Mouse (Mus musculus) CD8-positive naive resting alpha-beta T cell, adult 2 months (primary cell): ENCODE data around the gene Fbxl18.
"Not testable (repeated sequence)": the region's sequence is repeated elsewhere in the genome, so short reads cannot be mapped to it uniquely, and the experiment has no call there.

Source experiments
- DNase-seq, 2 experiments: peaks; one replicate each; pipeline ENCODE4 v3.0.0; 2022; ENCODE audit warnings: low read depth in 2 of 2, low spot score in 2 of 2

The Fbxl18 gene

GRCm38 (mm10) chr5:142874791-142875512 lies 20.3 kb downstream of the Fbxl18 start:
- no peak for DNase-seq

DNA sequence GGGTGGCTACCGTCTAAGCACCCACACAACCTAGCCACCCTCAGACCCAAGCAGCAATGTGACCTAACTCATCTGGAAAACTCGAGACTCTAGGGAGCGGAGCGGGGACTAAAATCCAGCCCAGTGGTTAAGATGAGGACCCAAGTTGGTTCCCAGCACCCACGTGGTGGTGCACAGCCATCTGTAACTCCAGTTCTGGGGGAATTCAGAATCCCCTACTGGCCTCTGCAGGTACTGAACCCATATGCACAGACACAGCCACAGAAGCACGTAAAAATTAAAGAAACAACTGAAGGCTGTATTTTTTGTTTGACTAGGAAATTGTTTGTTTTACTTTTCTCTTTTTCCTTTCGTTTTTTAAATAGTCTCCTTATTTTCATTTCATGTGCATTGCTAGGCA lies 21.5 kb downstream of the Fbxl18 start:
- DNase-seq: no peak

DNA sequence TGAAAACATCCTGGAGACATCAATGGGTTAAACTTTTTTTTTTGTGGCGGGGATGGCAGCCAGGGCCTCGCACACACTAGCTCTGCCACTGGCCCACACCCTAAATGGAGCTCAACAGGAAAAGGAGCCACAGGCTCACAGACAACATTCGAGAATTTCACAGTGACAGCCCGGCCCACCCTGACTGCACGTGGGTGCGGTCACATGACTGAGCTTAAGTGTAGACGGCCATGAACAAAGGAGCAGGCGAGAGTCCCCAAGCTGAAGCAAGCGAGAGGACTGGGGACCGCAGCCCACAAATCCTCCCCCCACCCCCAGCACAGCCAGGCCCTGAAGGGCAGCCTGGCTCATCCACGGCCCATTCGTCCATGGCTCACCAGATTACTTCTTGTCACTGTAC lies 23.5 kb downstream of the Fbxl18 start:
- no peak for DNase-seq

DNA sequence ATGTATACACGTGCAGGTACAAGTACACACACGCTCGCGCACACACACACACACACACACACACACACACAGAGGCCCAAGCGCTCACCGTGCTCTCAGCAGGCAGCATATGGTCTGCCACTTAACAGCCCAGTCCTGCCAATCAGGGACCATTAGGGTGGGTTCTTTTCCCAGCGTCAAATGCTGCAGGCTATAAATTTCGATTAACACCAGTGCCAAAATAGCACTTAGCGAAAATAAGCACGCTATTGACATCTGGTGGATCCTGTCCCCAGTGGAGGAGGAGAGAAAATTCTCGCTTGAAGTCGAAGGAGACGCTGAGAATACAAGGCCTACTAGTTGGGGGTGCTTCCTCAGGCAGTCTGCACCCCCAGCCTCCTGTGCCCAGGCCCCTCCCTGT lies 25.8 kb downstream of the Fbxl18 start:
- no peak for DNase-seq

- DNase-seq: no peak
These were observed 37.4 kb downstream of the Fbxl18 start for GRCm38 (mm10) chr5:142857763-142858229.

DNA sequence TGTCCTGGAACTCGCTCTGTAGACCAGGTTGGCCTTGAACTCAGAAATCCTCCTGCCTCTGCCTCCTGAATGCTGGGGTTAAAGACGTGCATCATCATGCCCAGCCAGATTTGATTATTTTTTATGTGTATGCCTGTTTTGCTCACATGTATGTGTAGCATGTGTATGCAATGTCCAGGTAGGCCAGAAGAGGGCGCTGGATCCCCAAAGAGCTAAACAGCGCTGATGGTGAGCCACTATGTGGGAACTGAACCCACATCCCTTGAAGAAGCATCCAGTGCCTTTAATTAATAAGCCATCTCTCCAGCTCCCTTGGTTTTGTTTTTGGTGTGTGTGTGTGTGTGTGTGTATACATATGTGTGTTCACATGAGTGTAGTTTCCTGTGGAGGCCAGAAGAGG lies 38.8 kb downstream of the Fbxl18 start:
- no peak for DNase-seq

- DNase-seq: peak in 1 of 2 experiments; percentile 24
These were observed 40.3 kb downstream of the Fbxl18 start for GRCm38 (mm10) chr5:142854877-142855276.

DNA sequence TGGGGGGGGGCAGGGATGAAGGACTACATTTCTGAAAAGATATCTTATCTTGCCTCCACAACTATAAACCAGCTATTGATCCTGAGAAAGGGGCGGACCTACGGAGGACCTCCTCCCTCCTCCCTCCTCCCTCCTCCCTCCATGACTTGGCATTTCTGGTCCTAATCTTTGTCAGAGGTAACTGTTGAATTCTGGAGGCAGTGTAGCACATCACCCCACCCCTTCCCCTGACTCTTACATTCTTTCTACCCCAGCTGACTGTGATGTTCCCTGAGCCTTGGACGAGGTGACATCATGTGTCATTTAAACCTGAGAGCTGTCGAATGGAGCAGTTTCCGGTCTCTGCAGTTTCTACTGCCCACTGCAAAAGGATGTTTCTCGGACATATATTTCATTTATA lies 41.6 kb downstream of the Fbxl18 start:
- DNase-seq: no peak

GRCm38 (mm10) chr5:142851681-142852049 lies 43.6 kb downstream of the Fbxl18 start:
- DNase-seq: no peak

GRCm38 (mm10) chr5:142850916-142851680 lies 44.1 kb downstream of the Fbxl18 start:
- DNase-seq: no peak

DNA sequence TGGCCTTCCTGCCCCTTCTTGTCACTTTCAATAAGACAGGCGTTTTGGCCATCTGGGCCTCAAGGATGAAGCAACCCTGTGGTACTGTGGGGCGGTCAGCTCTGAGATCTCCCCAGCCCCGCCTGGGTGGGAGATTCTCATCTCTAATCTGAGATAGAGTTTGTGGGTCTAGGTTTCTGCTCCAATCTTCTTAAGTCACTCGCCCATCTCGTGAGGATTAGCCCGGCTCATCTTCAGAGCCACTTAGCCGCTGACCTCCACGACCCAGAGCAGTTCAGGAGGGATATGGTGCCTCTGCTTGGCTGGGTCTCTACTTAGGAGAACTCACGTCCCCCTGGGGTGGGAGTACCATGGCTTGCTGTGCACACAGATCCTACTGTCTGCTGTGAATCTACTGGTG lies 44.7 kb downstream of the Fbxl18 start:
- DNase-seq: no peak

GRCm38 (mm10) chr5:142848911-142849310 lies 46.3 kb downstream of the Fbxl18 start:
- DNase-seq: no peak

GRCm38 (mm10) chr5:142848149-142848548 lies 47.1 kb downstream of the Fbxl18 start:
- DNase-seq: no peak

- no peak for DNase-seq
These were observed 50.8 kb downstream of the Fbxl18 start for GRCm38 (mm10) chr5:142844467-142844866.

GRCm38 (mm10) chr5:142842137-142842642 lies 53.0 kb downstream of the Fbxl18 start:
- no peak for DNase-seq

DNA sequence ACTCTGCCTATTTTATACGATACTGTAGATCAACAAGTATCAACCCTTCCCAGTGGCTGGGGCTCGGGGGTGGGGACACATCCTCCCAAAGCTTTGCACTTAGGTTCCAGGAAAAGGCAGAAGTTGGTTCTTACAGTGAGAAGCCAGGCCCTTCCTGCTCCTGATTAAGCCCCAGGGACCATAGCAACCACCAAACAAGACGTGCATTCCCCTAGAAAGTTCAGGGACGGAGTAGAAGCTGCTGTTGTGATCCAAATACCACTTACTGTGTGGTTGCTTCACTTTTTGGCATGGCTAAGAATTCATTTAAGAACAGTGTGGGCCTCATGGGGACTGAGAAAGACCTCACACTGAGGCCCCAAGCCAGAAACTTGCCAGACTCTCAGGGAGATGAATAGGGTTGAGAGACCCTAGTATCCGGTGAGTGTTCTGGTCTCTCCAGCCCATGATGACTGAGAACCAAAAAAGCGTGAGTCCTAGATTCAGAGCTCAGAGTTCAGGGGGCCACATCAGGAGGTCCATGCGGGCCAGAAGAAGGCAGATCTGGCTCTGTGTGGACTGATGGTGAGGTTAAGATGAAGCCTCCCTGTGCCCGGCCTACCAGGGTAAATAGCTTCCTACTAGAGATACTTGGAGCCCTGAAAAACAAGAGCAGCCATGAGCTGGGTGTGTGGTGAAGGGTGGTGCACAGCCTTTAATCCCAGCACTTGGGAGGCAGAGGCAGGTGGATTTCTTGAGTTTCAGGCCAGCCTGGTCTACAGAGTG lies 53.7 kb downstream of the Fbxl18 start:
- DNase-seq: no peak

DNA sequence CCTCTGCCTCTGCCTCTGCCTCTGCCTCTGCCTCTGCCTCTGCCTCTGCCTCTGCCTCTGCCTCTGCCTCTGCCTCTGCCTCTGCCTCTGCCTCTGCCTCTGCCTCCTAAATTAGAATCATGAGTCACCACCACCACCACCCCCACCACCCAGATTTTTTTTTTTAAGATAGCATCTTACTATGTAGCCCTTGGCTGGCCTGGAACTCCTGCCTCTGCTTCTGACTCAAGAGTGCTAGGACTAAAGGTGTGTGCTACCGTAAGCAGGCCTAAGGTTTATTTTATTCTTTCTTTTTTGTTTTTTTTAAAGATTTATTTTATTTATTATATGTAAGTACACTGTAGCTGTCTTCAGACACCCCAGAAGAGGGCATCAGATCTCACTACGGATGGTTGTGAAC lies 57.8 kb downstream of the Fbxl18 start:
- not testable (repeated sequence) for DNase-seq

DNA sequence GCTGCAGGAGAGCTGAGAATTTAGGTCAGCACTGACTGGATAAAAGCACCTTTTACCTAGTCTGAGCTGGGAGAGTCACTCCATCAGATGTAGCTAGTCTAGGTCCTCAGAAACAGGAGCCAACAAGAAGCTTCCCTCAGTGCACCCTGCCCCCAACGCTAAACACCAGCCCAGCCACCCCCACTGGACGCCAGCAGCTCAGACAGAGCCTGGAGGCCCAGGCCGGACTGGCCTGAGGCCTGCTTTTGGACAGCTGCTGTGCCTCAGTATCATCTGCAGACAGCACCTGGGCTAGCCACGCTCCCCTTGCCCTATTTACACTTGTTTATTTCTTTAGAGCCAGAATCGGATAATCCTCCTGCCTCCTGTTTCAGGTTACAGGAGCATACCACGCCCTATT lies 58.3 kb downstream of the Fbxl18 start:
- DNase-seq: no peak

- no peak for DNase-seq
These were observed 61.4 kb downstream of the Fbxl18 start for GRCm38 (mm10) chr5:142833646-142834438.

DNA sequence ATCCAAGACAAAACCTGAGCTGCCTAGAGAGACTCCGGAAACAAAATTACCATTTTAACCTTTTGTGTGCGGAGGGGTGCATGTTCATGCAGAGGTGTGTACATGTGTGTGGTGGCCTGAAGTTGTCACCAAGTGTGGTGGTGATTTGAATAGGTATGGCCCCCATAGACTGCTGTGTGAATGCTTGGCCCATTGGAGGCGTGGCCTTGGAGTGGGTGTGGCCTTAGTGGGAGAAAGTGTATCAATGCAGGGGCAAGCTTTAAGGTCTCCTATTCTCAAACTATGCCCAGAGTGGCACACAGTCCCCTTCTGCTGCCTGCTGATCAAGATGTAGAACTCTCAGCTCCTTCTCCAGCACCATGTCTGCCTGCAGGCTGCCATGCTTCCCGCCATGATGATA lies 69.1 kb downstream of the Fbxl18 start:
- DNase-seq: no peak

GRCm38 (mm10) chr5:142825665-142826064 lies 69.6 kb downstream of the Fbxl18 start:
- DNase-seq: no peak
